Mouse (Mus musculus) CD8-positive naive resting alpha-beta T cell, adult 57 days (primary cell): Measurements from ENCODE around the gene Trim34b. TPM values are rescaled to one million over a fixed set of nuclear protein-coding genes. Genes with fewer than 3 reads are reported as not detected.

Experiments
- total RNA-seq: library from RNA; stranded (reverse); gene quantifications from one replicate; pipeline ENCODE4 v1.2.4, GENCODE M21; 2023

Trim34b gene
- total RNA-seq, result 2.1 TPM

GRCm38 (mm10) chr7:104329171-104329570, at the start of gene Trim34b:
TSS of gene Trim34b (plus strand) at chr7:104329471.

GRCm38 (mm10) chr7:104287576-104288443, 41.5 kb upstream of the Trim34b start, which contains the start of gene Trim5:
TSS of gene Trim5 (minus strand) at chr7:104288094.

GRCm38 (mm10) chr7:104315369-104316080, 13.7 kb upstream of the Trim34b start, which contains the start of gene Trim12a:
TSS of gene Trim12a (minus strand) at chr7:104315466.

GRCm38 (mm10) chr7:104352717-104353599, 23.7 kb downstream of the Trim34b start, which contains the start of gene Trim12c:
TSS of gene Trim12c (minus strand) at chr7:104353362.

GRCm38 (mm10) chr7:104369736-104370414, 40.6 kb downstream of the Trim34b start, which contains the start of gene Trim30b:
TSS of gene Trim30b (minus strand) at chr7:104369884.

Other genes starting within 250 kb of the Trim34b start
- gene Olfr645, start 244.0 kb upstream of the Trim34b start, total RNA-seq, result not detected
- not detected for gene Olfr646, start 224.6 kb upstream of the Trim34b start, total RNA-seq
- gene Ubqln5, start 199.6 kb upstream of the Trim34b start, total RNA-seq, result not detected
- not detected for gene Olfr643, start 192.1 kb upstream of the Trim34b start, total RNA-seq
- gene Ubqln3, start 186.2 kb upstream of the Trim34b start, total RNA-seq, result not detected
- not detected for gene Ubqlnl, start 178.9 kb upstream of the Trim34b start, total RNA-seq
- not detected for gene Olfm5, start 164.6 kb upstream of the Trim34b start, total RNA-seq
- not detected for gene Olfr648, start 146.1 kb upstream of the Trim34b start, total RNA-seq
- not detected for gene Olfr649, start 133.5 kb upstream of the Trim34b start, total RNA-seq
- not detected for gene Trim6, start 110.7 kb upstream of the Trim34b start, total RNA-seq
- 28.4 TPM for gene Trim34a, start 85.0 kb upstream of the Trim34b start, total RNA-seq
- 23.9 TPM for gene Trim5, start 41.4 kb upstream of the Trim34b start, total RNA-seq
- 96.4 TPM for gene Trim12a, start 14.0 kb upstream of the Trim34b start, total RNA-seq
- gene Trim12c, start 23.9 kb downstream of the Trim34b start, total RNA-seq, result 42.5 TPM
- gene Trim30b, start 40.4 kb downstream of the Trim34b start, total RNA-seq, result 1.9 TPM
- gene Trim30c, start 71.4 kb downstream of the Trim34b start, total RNA-seq, result 9.8 TPM
- 73.6 TPM for gene Trim30a, start 135.7 kb downstream of the Trim34b start, total RNA-seq
- 7.2 TPM for gene Trim30d, start 178.4 kb downstream of the Trim34b start, total RNA-seq
- not detected for gene Olfr651, start 220.7 kb downstream of the Trim34b start, total RNA-seq
- gene Olfr652, start 231.4 kb downstream of the Trim34b start, total RNA-seq, result not detected
- gene Olfr653, start 247.8 kb downstream of the Trim34b start, total RNA-seq, result not detected